Mouse (Mus musculus) stomach, embryonic 15.5 days (tissue): ENCODE measurements at regions not wholly inside any gene's neighbourhood (a gene's known extent, or its start where the extent isn't known, plus 50 kb on each side); places are given as distances from the start of the nearest gene placed in this dataset.

Source experiments
- ATAC-seq: fragments of 200-750 bp; cut with Nextera tagmentation; 2 replicates; pipeline ENCODE4 v1.8.0; 2017; ENCODE audit warnings: low read depth, moderate number of reproducible peaks, moderate TSS enrichment; ENCODE audit not compliant: insufficient read depth, low FRiP score
- H3K27ac ChIP-seq: fragments of 300-500 bp; sonication (generic); 2 replicates; pipeline ENCODE4 v1.5.1; 2015; ENCODE audit warnings: mild to moderate bottlenecking, inconsistent platforms
- H3K27me3 ChIP-seq: fragments of 300-500 bp; sonication (generic); replicated peaks from 2 replicates; pipeline ENCODE4 v1.6.1; 2015; ENCODE audit warnings: inconsistent platforms
- H3K36me3 ChIP-seq: fragments of 300-500 bp; sonication (generic); 2 replicates; pipeline ENCODE4 v1.6.1; 2015; ENCODE audit warnings: inconsistent platforms
- H3K4me1 ChIP-seq: fragments of 300-500 bp; sonication (generic); 2 replicates; pipeline ENCODE4 v1.6.1; 2015; ENCODE audit warnings: inconsistent platforms
- H3K4me2 ChIP-seq: fragments of 300-500 bp; sonication (generic); 2 replicates; pipeline ENCODE4 v1.6.1; 2015; ENCODE audit warnings: mild to moderate bottlenecking, inconsistent platforms
- H3K4me3 ChIP-seq: fragments of 300-500 bp; sonication (generic); replicated peaks from 2 replicates; pipeline ENCODE4 v1.5.1; 2015; ENCODE audit warnings: inconsistent platforms
- H3K9ac ChIP-seq: fragments of 300-500 bp; sonication (generic); 2 replicates; pipeline ENCODE4 v1.6.1; 2015; ENCODE audit warnings: inconsistent platforms
- H3K9me3 ChIP-seq: fragments of 300-500 bp; sonication (generic); 2 replicates; pipeline ENCODE4 v1.6.1; 2016; ENCODE audit warnings: inconsistent platforms
- WGBS: fragments of 180-500 bp; shearing (Covaris S2); methylation state at CpG from one replicate; pipeline ENCODE4 v1.1.7; 2015; 5-methylcytosine and 5-hydroxymethylcytosine counted together

- Histone ChIP-seq H3K9ac (no peak overlapping the region), H3K36me3 (no peaks in the 10 kb centered on the region), H3K4me1 (no peaks in the 10 kb centered on the region), H3K27ac (no peak overlapping the region), H3K27me3 (no peaks in the 10 kb centered on the region), H3K9me3 (no peaks in the 10 kb centered on the region), H3K4me3 (no peak overlapping the region), H3K4me2 (no peak overlapping the region)
- WGBS: 46% methylated on average over 2 of the region's 2 CpGs
- no peak for ATAC-seq
Measured at GRCm38 (mm10) chr12:90664436-90664835, 73.8 kb downstream of the Dio2 start.

- Histone ChIP-seq H3K36me3 (no peaks in the 10 kb centered on the region), H3K4me2 (no peak overlapping the region), H3K4me1 (no peaks in the 10 kb centered on the region), H3K4me3 (no peak overlapping the region), H3K27me3 (no peaks in the 10 kb centered on the region), H3K9ac (no peak overlapping the region), H3K27ac (no peak overlapping the region), H3K9me3 (no peaks in the 10 kb centered on the region)
- whole genome bisulfite sequencing: 74% methylated on average over 5 of the region's 5 CpGs
- no peak for ATAC-seq
Measured at GRCm38 (mm10) chr12:90645452-90645851, 92.8 kb downstream of the Dio2 start.

- 22% methylated on average over 1 of the region's 1 CpGs for WGBS
- Histone ChIP-seq H3K4me2 (no peak overlapping the region), H3K4me3 (no peak overlapping the region), H3K9me3 (no peaks in the 10 kb centered on the region), H3K27me3 (no peaks in the 10 kb centered on the region), H3K9ac (no peak overlapping the region), H3K27ac (no peak overlapping the region), H3K36me3 (no peaks in the 10 kb centered on the region), H3K4me1 (no peaks in the 10 kb centered on the region)
- peak; percentile 39; the same call in 1 of the 2 replicates for ATAC-seq
Measured at GRCm38 (mm10) chr12:90643891-90644290, 94.3 kb downstream of the Dio2 start.

- no peak for ATAC-seq
- H3K27me3 ChIP-seq: no peaks in the 10 kb centered on the region
Measured at GRCm38 (mm10) chr12:90624856-90625255, 113.4 kb downstream of the Dio2 start.

GRCm38 (mm10) chr12:90623426-90623825 is 114.8 kb downstream of the Dio2 start:
- Histone ChIP-seq H3K9me3 (no peaks in the 10 kb centered on the region), H3K9ac (no peak overlapping the region), H3K36me3 (no peaks in the 10 kb centered on the region), H3K27me3 (no peaks in the 10 kb centered on the region), H3K4me2 (no peak overlapping the region), H3K4me1 (no peaks in the 10 kb centered on the region), H3K27ac (no peak overlapping the region), H3K4me3 (no peak overlapping the region)
- WGBS: 67% methylated on average over 2 of the region's 2 CpGs
- no peak for ATAC-seq

More at GRCm38 (mm10) chr12:90624856-90625255, 113.4 kb downstream of the Dio2 start:
- no peak overlapping the region for H3K9ac ChIP-seq
- no peaks in the 10 kb centered on the region for H3K9me3 ChIP-seq
- no peak overlapping the region for H3K4me2 ChIP-seq
- no peak overlapping the region for H3K27ac ChIP-seq
- H3K4me3 ChIP-seq: no peak overlapping the region
- H3K4me1 ChIP-seq: no peaks in the 10 kb centered on the region
- no peaks in the 10 kb centered on the region for H3K36me3 ChIP-seq

DNA sequence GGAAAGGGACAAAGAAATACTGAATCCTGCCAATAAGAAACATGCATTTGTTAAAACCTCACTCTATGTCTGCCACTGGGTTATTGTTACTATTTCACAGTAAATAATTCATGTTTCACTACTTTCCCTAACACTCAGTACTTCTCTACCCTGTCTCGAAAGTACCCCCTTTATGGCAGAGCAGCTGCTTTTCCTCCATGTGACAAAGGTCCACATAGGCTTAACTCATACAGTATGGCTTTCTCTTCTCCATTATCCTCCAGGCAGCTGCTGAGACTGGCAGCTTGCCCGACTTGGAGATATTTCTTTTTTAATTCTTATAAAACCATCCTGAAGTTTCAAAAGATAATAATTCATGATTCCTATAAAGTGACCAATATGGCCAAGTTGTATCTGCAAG is 129.4 kb downstream of the Dio2 start:
- Histone ChIP-seq H3K9me3 (no peaks in the 10 kb centered on the region), H3K4me1 (no peaks in the 10 kb centered on the region), H3K36me3 (no peaks in the 10 kb centered on the region), H3K9ac (no peak overlapping the region), H3K4me2 (no peak overlapping the region), H3K27me3 (no peaks in the 10 kb centered on the region), H3K4me3 (no peak overlapping the region), H3K27ac (no peak overlapping the region)
- ATAC-seq: no peak
- 48% methylated on average over 2 of the region's 2 CpGs for WGBS

DNA sequence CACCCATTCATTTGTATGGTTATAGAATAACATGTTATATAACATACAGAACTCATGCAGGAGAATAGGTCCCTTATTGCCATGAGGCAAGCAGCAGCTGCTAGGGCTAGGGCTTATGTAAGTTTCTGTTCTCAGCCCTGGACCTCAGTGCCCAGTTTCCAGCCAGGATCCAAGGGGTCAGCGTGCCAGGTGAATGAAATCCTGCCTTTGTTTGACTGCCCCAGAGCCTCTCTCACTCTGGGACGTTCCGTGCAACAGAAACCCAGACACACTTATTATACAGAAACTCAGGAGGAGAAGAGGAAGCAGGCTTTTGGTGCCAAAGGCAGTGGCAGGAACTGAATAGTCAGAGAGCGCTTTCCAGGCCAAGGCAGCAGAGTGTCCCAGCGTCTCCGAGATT is 130.3 kb downstream of the Dio2 start:
- Histone ChIP-seq H3K27me3 (no peaks in the 10 kb centered on the region), H3K27ac (no peak overlapping the region), H3K4me2 (no peak overlapping the region), H3K36me3 (no peaks in the 10 kb centered on the region), H3K4me1 (no peaks in the 10 kb centered on the region), H3K9ac (no peak overlapping the region), H3K9me3 (no peaks in the 10 kb centered on the region), H3K4me3 (no peak overlapping the region)
- ATAC-seq: no peak
- WGBS: 69% methylated on average over 6 of the region's 6 CpGs

DNA sequence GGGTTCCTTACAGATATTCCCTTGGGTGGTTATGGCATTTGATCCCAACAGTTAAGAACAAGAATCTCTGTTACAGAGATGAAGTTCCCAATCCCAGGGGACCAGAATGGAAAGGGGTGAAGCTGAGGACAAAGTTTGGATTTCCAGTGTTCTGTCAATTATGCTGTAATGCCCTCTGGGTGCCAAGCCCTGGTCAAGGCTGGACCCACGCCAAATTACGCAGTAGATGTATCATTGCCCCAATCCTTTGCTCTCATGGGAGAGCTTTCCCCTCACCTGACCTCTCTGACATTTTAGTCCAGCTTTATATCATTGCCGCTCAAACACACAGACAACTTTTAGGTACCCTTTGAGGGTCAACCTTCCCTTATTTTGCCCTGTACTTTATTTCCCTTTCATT is 158.2 kb downstream of the Dio2 start:
- ATAC-seq: no peak
- Histone ChIP-seq H3K36me3 (no peaks in the 10 kb centered on the region), H3K4me2 (no peak overlapping the region), H3K9me3 (no peaks in the 10 kb centered on the region), H3K27me3 (no peaks in the 10 kb centered on the region), H3K4me1 (no peaks in the 10 kb centered on the region), H3K9ac (no peak overlapping the region), H3K27ac (no peak overlapping the region), H3K4me3 (no peak overlapping the region)
- WGBS: 94% methylated on average over 3 of the region's 3 CpGs

DNA sequence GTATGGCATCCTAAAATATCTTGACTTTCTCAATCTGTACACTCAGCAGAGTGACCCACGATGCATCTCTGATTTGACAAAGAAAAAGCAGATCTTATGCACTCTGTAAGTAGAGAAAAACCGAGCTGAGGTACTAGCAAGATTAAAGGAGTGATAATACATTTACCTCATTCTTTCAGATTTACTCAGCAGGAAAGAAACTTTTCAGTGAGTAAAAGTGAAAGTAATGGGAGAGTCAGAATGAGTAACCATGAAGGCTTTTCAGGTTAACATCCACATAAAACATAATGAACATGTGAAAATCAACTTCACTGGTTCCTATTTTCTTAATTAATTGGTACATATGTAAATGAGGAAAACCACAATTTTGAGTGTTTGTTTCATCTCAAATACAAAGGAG is 162.1 kb downstream of the Dio2 start:
- Histone ChIP-seq H3K27ac (no peak overlapping the region), H3K9ac (no peak overlapping the region), H3K4me2 (no peak overlapping the region), H3K9me3 (no peaks in the 10 kb centered on the region), H3K4me3 (no peak overlapping the region), H3K4me1 (no peaks in the 10 kb centered on the region), H3K27me3 (no peaks in the 10 kb centered on the region), H3K36me3 (no peaks in the 10 kb centered on the region)
- WGBS: 47% methylated on average over 2 of the region's 2 CpGs
- ATAC-seq: no peak

- no peak overlapping the region for H3K4me2 ChIP-seq
- 84% methylated on average over 5 of the region's 5 CpGs for WGBS
- no peak overlapping the region for H3K27ac ChIP-seq
- no peaks in the 10 kb centered on the region for H3K9me3 ChIP-seq
- no peak for ATAC-seq
- H3K4me3 ChIP-seq: no peak overlapping the region
- no peak overlapping the region for H3K9ac ChIP-seq
- no peaks in the 10 kb centered on the region for H3K27me3 ChIP-seq
- H3K36me3 ChIP-seq: no peaks in the 10 kb centered on the region
- no peaks in the 10 kb centered on the region for H3K4me1 ChIP-seq
Measured at GRCm38 (mm10) chr12:90571907-90572306, 166.3 kb downstream of the Dio2 start.

DNA sequence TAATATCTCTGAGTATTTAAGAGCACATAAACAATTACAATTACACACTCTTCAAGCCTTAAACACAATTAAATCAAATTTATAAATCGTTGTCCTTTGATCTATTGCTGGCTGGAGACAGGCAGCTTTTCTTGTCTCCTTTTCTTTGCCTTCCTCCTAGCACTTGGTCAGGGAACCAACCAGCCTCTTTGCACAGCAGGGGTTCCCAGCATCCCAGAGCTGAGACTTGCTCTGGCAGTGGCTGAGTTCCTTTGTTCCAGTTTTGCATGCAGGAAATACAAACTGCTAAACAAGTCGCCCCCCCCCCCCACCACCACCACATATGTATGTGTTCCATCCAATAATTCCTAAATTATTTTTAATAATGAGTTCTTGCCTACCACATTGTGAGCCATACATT is 166.7 kb downstream of the Dio2 start:
- no peak overlapping the region for H3K9ac ChIP-seq
- H3K36me3 ChIP-seq: no peaks in the 10 kb centered on the region
- H3K9me3 ChIP-seq: no peaks in the 10 kb centered on the region
- WGBS: 23% methylated on average over 2 of the region's 2 CpGs
- no peak overlapping the region for H3K4me3 ChIP-seq
- H3K4me2 ChIP-seq: no peak overlapping the region
- H3K27ac ChIP-seq: no peak overlapping the region
- no peaks in the 10 kb centered on the region for H3K4me1 ChIP-seq
- H3K27me3 ChIP-seq: no peaks in the 10 kb centered on the region
- ATAC-seq: no peak

DNA sequence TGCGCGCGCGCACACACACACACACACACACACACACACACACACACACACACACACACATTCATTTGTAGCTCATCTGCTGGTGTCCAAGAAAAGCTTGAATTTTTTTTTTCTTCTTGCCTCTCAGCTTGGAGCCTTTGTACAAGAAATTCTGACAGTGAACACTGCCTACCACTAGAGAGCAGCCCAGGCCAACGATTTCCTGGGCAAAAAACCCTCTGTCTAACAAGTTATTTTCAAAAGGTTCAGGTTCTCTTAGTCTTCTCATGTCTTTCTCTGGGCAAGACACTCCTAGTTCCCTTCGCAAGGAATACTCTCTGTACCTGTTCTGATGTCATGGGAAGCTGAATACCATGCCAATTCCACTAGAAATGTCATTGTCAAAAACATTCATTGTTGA is 171.9 kb downstream of the Dio2 start:
- whole genome bisulfite sequencing: 81% methylated on average over 6 of the region's 6 CpGs
- Histone ChIP-seq H3K27ac (no peak overlapping the region), H3K9me3 (no peaks in the 10 kb centered on the region), H3K36me3 (no peaks in the 10 kb centered on the region), H3K4me2 (no peak overlapping the region), H3K9ac (no peak overlapping the region), H3K4me1 (no peaks in the 10 kb centered on the region), H3K4me3 (no peak overlapping the region), H3K27me3 (no peaks in the 10 kb centered on the region)
- ATAC-seq: no peak

- H3K9ac ChIP-seq: no peak overlapping the region
- no peak overlapping the region for H3K27ac ChIP-seq
- no peaks in the 10 kb centered on the region for H3K27me3 ChIP-seq
- H3K9me3 ChIP-seq: no peaks in the 10 kb centered on the region
- no peak overlapping the region for H3K4me2 ChIP-seq
- 80% methylated on average over 3 of the region's 3 CpGs for WGBS
- H3K4me3 ChIP-seq: no peak overlapping the region
- no peak for ATAC-seq
- no peaks in the 10 kb centered on the region for H3K36me3 ChIP-seq
- H3K4me1 ChIP-seq: no peaks in the 10 kb centered on the region
Measured at GRCm38 (mm10) chr12:90565051-90565450, 173.2 kb downstream of the Dio2 start.
